Comparison of ENCODE assay signal across 21 mouse cellular contexts in the genomic region with DNA sequence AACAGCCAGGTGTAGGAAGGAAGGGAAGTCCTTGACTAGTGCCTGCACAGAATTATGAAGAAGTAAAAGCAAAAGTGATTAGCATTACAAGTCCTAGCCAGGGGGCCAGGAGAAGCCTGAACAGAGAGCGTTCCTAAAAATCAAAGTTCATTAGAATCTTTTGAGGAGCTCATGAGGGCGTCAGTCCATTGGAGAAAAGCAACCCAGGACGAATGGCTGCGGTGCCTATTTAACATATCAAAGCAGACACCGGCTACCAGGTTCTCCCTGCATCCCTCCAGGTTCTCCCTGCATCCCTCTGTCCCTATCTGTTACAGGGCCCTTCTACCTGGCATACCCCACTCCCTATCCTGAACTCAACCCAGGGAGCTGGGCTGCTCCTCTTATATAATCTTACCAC. TPM values are rescaled to one million over a fixed set of nuclear protein-coding genes. Genes with fewer than 3 reads are reported as not detected.
A peak's percentile ranks its signal among the peaks of the same experiment; 100 is the strongest.
DNase-seq lines count a peak whose midpoint lies in the region; ATAC-seq and TF ChIP-seq lines count a peak whose summit lies in the region.
"Had no signal": no experiment of that assay in that cellular context is flagged by ENCODE, and none has a peak within 500 bp of the region (broad histone marks: within the 10 kb centered on the region; RNA-seq: fewer than 3 reads in every experiment).

No protein-coding gene starts in this region.

- no peaks in the 10 kb centered on the region for H3K36me3 ChIP-seq in E14TG2a.4 (ENCODE audit: insufficient read depth, low read length)
- no peaks in the 10 kb centered on the region for H3K36me3 ChIP-seq in midbrain, embryonic 13.5 days
- H3K36me3 ChIP-seq: embryonic facial prominence, embryonic 10.5 days; embryonic facial prominence, embryonic 12.5 days; forebrain, embryonic 15.5 days; G1E had no signal

- peak overlapping the region; percentile 55 for H3K4me3 ChIP-seq in E14TG2a.4 (replicated peaks; ENCODE audit: low read length)
- no peak overlapping the region for H3K4me3 ChIP-seq in midbrain, embryonic 13.5 days (replicated peaks)
- H3K4me3 ChIP-seq: embryonic facial prominence, embryonic 10.5 days; embryonic facial prominence, embryonic 12.5 days; forebrain, embryonic 13.5 days; forebrain, embryonic 15.5 days had no signal

- H3K4me2 ChIP-seq in midbrain, embryonic 13.5 days (replicated peaks): no peak overlapping the region
- H3K4me2 ChIP-seq: embryonic facial prominence, embryonic 12.5 days; forebrain, embryonic 13.5 days; forebrain, embryonic 15.5 days had no signal

- TF ChIP-seq CTCF in E14TG2a.4 (conservative IDR thresholded peaks at IDR 0.05; ENCODE audit: low read length): no peak

- 20% methylated on average over 5 of the region's 5 CpGs for WGBS in midbrain, embryonic 13.5 days

- H3K4me1 ChIP-seq in E14TG2a.4 (replicated peaks; ENCODE audit: low read depth, low read length): peaks cover 62% of the 10 kb centered on the region
- H3K4me1 ChIP-seq in midbrain, embryonic 13.5 days (replicated peaks): no peaks in the 10 kb centered on the region

- no peaks in the 10 kb centered on the region for H3K9me3 ChIP-seq in E14TG2a.4 (ENCODE audit: low read length)
- no peaks in the 10 kb centered on the region for H3K9me3 ChIP-seq in midbrain, embryonic 13.5 days
- H3K9me3 ChIP-seq: embryonic facial prominence, embryonic 10.5 days; embryonic facial prominence, embryonic 12.5 days; forebrain, embryonic 13.5 days; forebrain, embryonic 15.5 days; G1E had no signal

- H3K9ac ChIP-seq in midbrain, embryonic 13.5 days (replicated peaks): no peak overlapping the region
- H3K9ac ChIP-seq: embryonic facial prominence, embryonic 12.5 days; forebrain, embryonic 13.5 days; forebrain, embryonic 15.5 days; forebrain, postnatal 0 days had no signal

- ATAC-seq in activated CD4-positive, CD25-positive, alpha-beta regulatory T cell, adult 4 months: no peak
- ATAC-seq in midbrain, embryonic 13.5 days: no peak
- ATAC-seq: CD4-positive, CD25-positive, alpha-beta regulatory T cell, adult 4 months; forebrain, embryonic 13.5 days; forebrain, embryonic 15.5 days; forebrain, postnatal 0 days; Patski had no signal

- no peak overlapping the region for H3K27ac ChIP-seq in midbrain, embryonic 13.5 days
- H3K27ac ChIP-seq: embryonic facial prominence, embryonic 10.5 days; embryonic facial prominence, embryonic 12.5 days; forebrain, embryonic 13.5 days; forebrain, embryonic 15.5 days had no signal

- H3K27me3 ChIP-seq in E14TG2a.4 (ENCODE audit: insufficient read depth, low read length): peaks cover 14% of the 10 kb centered on the region
- no peaks in the 10 kb centered on the region for H3K27me3 ChIP-seq in midbrain, embryonic 13.5 days
- H3K27me3 ChIP-seq: embryonic facial prominence, embryonic 12.5 days; forebrain, embryonic 13.5 days; forebrain, embryonic 15.5 days had no signal

- DNase-seq in ES-CJ7 (ENCODE audit: low read depth, low spot score) (peak; percentile 74), R1 (ENCODE audit: low read depth, low spot score) (peak; percentile 85)
- DNase-seq in thymus, postnatal 10 days (ENCODE audit: low spot score in 2 of 2): no peak
- DNase-seq: adrenal gland, adult 2 months; adrenal gland, postnatal 10 days; adrenal gland, postnatal 25 days; B cell, adult 2 months; cerebellum, adult 11 months; cerebellum, adult 18-20 months; cerebellum, adult 9-10 months; forebrain, postnatal 0 days had no signal

RNA-seq across cellular contexts. Expression of a gene that starts 16.9 kb away (rescaled TPM):
- polyA plus RNA-seq in activated CD4-positive, CD25-positive, alpha-beta regulatory T cell, adult 4 months (2017; shearing (Covaris generic)): 1 to 10 TPM in 1 of 2 experiments, under 1 TPM in 1; 0.73 to 1.9 TPM
- 57.9 and 59.0 TPM in 2 replicates for polyA plus RNA-seq in midbrain, embryonic 13.5 days (2015; fragmentation: Nextera tagmentation; extraction: Ambion mirVana)

Comparison
In these comparisons a context has a peak if more than half of its experiments do, and no peak if none do; other contexts are left out.
1. DNase-seq: peak in ES-CJ7 (single experiment) and R1 (single experiment); none in thymus, postnatal 10 days (0 of 2).
2. RNA of a gene that starts 16.9 kb away (polyA plus RNA-seq): 57.9 to 59.0 TPM in midbrain, embryonic 13.5 days; 0.73 to 1.9 TPM in activated CD4-positive, CD25-positive, alpha-beta regulatory T cell, adult 4 months; every median in the first group is over 10 times any median in the second.